Mouse (Mus musculus): ENCODE data around the gene Twnk. TPM values are rescaled to one million over a fixed set of nuclear protein-coding genes. Genes with fewer than 3 reads are reported as not detected.

The Twnk gene
- polyA plus RNA-seq, 1 experiment, result 0.17 TPM

DNA sequence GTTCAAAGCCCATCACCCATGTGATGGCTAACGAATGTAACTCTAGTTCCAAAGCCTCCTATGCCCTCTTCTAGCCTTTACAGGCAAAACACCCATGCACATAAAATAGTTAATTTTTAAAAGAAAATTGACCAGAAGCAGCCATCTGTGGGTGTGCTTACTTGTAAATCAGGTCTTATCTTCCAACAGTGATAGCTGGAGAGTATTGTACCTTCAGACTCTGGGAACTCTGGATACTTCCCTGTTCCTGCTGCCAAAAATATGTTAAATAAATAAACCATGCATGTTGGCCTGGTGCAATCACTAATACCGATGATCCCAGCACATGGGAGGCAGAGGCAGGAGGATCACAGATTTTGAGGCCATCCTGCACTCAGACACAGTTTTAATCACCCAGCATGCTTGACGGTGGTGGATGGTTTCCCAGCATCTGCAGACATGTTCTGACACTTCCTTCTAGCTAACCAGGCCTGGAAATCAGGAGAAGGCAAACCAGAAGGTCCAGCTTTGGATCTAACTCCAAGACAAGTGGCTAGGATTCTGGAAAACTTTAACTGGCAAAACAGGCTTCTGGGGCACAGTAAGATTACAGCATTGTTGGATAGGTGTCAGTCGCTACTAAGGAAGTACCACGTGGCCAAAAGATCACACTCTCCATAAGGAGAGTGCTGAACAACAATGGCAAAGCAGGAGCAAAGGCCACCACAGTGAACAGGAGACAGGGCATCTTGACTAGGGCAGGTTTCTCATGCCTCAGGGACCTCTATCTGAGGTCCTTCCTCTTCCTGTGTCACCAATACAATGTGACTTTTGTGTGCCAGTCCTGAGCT lies 20.1 kb upstream of the Twnk start:
- peaks cover 6% of the 10 kb centered on the region; the same call in 1 of the 2 replicates for H3K4me1 ChIP-seq (ENCODE audit: control insufficient read depth)
- H3K27me3 ChIP-seq (ENCODE audit: control insufficient read depth), result peaks cover 30% of the 10 kb centered on the region
- H3K4me3 ChIP-seq (replicated peaks), result no peak overlapping the region
- H3K9me3 ChIP-seq (ENCODE audit: control insufficient read depth, low read length), result no peaks in the 10 kb centered on the region
- no peak for TF ChIP-seq GATA1 (IDR thresholded peaks at IDR 0.05; ENCODE audit: low read length)
- TF ChIP-seq TAL1 (IDR thresholded peaks at IDR 0.05; ENCODE audit: low read length), result no peak
- peaks cover 25% of the 10 kb centered on the region for H3K36me3 ChIP-seq (ENCODE audit: control insufficient read depth)

DNA sequence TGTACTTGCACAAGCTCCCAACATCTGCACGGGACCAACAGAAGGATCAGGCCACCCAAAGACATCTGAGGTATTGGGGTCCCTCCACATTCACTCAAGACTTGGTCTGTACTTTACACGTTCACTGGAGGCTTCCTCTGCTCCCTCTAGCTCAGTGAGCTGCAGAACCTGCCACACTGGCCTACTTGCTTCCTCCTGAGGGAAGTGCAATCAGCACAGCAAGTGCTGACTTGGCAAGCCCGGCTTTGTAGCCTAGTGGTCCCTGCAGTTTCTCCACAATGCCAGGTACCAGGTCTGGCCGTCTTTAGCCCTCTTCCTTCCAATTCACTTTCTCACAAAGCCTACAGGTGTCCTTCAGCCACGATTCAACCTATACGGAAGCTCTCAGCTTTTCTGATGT lies 18.5 kb upstream of the Twnk start:
- TF ChIP-seq GATA1 (IDR thresholded peaks at IDR 0.05; ENCODE audit: low read length) (no peak), TAL1 (IDR thresholded peaks at IDR 0.05; ENCODE audit: low read length) (no peak)
- peaks cover 38% of the 10 kb centered on the region for H3K27me3 ChIP-seq (ENCODE audit: control insufficient read depth)

DNA sequence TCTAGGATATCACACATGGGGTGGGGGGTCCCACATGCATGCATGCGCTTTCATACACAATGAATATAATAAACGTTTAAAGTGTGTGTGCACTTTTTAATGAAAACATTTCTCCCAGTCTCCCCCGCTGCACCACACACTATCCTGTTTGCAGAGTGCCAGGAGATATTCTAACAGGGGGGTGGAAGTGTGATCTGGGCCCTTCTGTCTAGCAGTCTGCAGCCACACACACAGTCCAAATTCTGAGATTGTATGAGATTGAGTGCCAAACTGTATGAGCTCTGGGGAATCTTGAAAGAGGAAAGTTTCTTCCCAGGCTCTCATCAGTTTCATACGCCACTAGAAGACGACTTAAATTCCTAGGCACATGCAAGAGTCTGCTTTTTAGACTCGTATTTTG lies 17.6 kb upstream of the Twnk start:
- TF ChIP-seq TAL1 (IDR thresholded peaks at IDR 0.05; ENCODE audit: low read length), result no peak
- TF ChIP-seq GATA1 (IDR thresholded peaks at IDR 0.05; ENCODE audit: low read length), result no peak
- H3K9me3 ChIP-seq (ENCODE audit: control insufficient read depth, low read length), result no peaks in the 10 kb centered on the region
- H3K4me1 ChIP-seq (ENCODE audit: control insufficient read depth), result peaks cover 6% of the 10 kb centered on the region; the same call in 1 of the 2 replicates
- peaks cover 41% of the 10 kb centered on the region for H3K27me3 ChIP-seq (ENCODE audit: control insufficient read depth)
- no peak overlapping the region for H3K4me3 ChIP-seq (replicated peaks)
- peaks cover 4% of the 10 kb centered on the region for H3K36me3 ChIP-seq (ENCODE audit: control insufficient read depth)

More for the DNA sequence above, 18.5 kb upstream of the Twnk start:
- Histone ChIP-seq H3K4me1 (ENCODE audit: control insufficient read depth) (peaks cover 6% of the 10 kb centered on the region; the same call in 1 of the 2 replicates), H3K36me3 (ENCODE audit: control insufficient read depth) (peaks cover 10% of the 10 kb centered on the region), H3K9me3 (ENCODE audit: control insufficient read depth, low read length) (no peaks in the 10 kb centered on the region), H3K4me3 (replicated peaks) (no peak overlapping the region)

DNA sequence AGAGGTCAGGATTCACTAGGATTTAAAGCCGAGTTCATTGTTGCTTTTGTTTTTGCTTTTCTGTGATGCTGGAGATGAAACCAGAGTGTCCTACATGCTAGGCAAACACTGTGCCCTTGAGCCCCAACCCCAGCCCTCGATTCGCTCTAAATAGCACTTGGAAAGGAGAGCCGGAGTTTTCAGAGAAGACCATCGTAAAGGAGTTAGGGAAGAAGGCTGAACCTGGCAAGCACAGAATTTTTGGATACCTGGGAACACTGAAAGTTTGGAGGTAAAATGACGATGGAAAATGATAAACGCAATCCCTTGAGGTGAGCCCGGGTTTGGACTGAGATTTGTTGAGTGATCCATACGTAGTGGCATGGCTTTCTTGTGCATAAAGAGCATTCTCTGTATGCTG lies 17.1 kb upstream of the Twnk start:
- H3K4me1 ChIP-seq (ENCODE audit: control insufficient read depth), result peaks cover 6% of the 10 kb centered on the region; the same call in 1 of the 2 replicates
- peaks cover 2% of the 10 kb centered on the region for H3K36me3 ChIP-seq (ENCODE audit: control insufficient read depth)
- H3K9me3 ChIP-seq (ENCODE audit: control insufficient read depth, low read length), result no peaks in the 10 kb centered on the region
- no peak overlapping the region for H3K4me3 ChIP-seq (replicated peaks)
- peaks cover 41% of the 10 kb centered on the region for H3K27me3 ChIP-seq (ENCODE audit: control insufficient read depth)
- TF ChIP-seq TAL1 (IDR thresholded peaks at IDR 0.05; ENCODE audit: low read length) (no peak), GATA1 (IDR thresholded peaks at IDR 0.05; ENCODE audit: low read length) (no peak)

DNA sequence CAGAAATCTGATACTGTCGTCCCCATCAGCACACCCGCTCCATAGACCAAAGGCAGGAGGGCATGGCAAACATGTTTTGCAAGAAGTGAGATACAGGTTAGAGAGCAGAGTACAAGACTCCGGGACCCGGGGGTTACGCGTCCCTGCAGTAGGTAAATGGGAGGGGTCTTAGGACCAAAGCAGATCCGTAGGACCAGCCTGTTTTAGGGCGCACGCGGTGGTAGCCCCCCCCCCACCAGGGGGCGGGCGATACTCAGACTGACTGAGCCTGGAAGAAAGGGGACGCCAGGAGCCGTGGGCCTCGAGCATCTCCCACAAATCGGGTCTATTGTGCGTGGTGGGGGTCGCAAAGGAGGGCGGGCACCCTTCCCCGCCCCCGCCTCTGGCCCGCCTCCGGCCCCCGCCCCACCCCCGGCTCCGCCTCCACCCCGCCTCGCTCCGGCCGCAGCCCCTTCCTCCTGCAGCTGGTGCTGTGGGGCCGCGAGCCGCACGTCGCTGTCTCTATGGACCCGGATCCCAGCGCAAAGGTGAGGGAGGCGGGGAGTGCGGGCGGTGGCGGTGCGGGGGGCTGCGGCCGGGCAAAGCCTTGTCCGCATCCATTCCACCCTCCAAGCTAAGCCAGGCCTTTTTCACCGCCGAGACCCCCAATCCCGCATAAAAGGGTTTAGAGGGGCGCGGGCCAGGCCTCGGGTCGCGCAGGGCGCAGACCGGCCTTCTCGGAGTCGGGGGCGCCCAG lies 16.5 kb upstream of the Twnk start, which contains the start of gene Sema4g:
Gene Sema4g, plus strand, starts transcription at position 271 of the 736 bp plus-strand sequence.
- peaks cover 41% of the 10 kb centered on the region for H3K27me3 ChIP-seq (ENCODE audit: control insufficient read depth)

DNA sequence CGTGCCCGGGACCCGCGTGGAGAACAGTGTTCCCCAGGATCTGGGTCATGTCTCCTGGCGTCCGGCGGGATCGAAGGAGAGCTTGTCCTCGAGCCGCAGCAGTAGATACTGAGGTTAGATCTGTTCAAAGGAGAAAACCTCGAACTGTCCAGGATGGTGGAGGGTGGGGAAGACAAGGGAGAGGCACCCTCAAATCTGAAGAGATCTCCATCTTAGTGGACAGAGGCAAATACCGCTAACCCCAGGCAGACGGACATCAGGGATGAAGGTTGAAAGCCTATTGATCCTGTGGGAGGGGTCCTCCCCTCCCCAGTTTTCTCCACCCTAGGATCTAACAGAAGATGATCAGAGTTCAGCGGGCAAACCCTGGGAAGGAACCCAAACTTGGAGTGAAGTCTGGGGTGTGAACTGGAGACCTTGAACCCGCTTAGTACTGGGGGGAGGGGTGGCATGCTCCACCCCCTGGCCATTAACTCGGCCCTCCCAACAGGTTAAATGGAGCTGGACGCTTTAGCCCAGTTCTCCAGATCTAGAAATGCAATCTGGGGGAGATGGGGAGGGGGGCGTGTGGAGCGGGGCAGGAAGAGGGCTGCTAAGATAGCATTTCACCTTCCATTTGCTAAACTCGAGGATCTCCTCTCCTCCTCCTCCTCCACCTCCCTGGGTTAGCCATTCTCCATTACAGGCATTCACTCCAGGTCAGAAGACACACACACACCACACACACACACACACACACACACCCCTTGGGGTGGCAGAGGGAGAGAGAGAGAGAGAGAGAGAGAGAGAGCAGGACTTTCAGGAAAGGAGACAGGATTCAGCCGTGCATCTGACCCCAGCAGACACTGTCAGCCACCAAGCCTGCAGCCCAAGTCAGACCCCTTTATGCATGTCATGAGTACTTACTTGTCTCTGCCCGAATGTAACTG lies 15.6 kb upstream of the Twnk start:
- Histone ChIP-seq H3K36me3 (ENCODE audit: control insufficient read depth) (no peaks in the 10 kb centered on the region; the same call in 1 of the 2 replicates), H3K4me3 (replicated peaks) (peak overlapping the region; percentile 54), H3K27me3 (ENCODE audit: control insufficient read depth) (peaks cover 41% of the 10 kb centered on the region), H3K4me1 (ENCODE audit: control insufficient read depth) (peaks cover 6% of the 10 kb centered on the region; the same call in 1 of the 2 replicates), H3K9me3 (ENCODE audit: control insufficient read depth, low read length) (no peaks in the 10 kb centered on the region)
- TF ChIP-seq GATA1 (IDR thresholded peaks at IDR 0.05; ENCODE audit: low read length) (no peak), TAL1 (IDR thresholded peaks at IDR 0.05; ENCODE audit: low read length) (no peak)

More for the DNA sequence above, 16.5 kb upstream of the Twnk start, which contains the start of gene Sema4g:
- Histone ChIP-seq H3K36me3 (ENCODE audit: control insufficient read depth) (no peaks in the 10 kb centered on the region; the same call in 1 of the 2 replicates), H3K9me3 (ENCODE audit: control insufficient read depth, low read length) (no peaks in the 10 kb centered on the region), H3K4me3 (replicated peaks) (peak within 1 kb of the TSS; percentile 54), H3K4me1 (ENCODE audit: control insufficient read depth) (peaks cover 6% of the 10 kb centered on the region; the same call in 1 of the 2 replicates)
- no peak for TF ChIP-seq TAL1 (IDR thresholded peaks at IDR 0.05; ENCODE audit: low read length)
- TF ChIP-seq GATA1 (IDR thresholded peaks at IDR 0.05; ENCODE audit: low read length), result no peak

DNA sequence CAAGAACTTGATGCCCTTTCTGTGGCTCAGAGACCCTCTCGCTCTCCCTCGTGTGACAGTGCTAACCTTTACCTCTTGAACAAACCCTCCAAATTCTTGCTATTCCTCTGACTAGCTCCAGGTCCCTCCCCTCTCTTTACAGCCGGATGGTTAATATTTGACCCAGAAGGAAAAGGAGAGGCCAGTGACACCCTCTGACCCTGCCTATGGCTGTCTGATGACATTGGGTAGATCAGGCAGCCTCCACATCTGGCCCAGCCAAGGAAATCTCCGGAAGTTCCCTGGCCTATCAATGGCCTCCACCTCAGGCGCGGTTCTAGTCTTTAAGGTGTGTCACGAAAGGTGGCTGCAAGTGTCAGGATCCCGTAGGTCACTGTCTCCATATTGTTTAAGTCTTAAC lies 14.4 kb upstream of the Twnk start:
- Histone ChIP-seq H3K4me3 (replicated peaks) (no peak overlapping the region), H3K36me3 (ENCODE audit: control insufficient read depth) (no peaks in the 10 kb centered on the region; the same call in 1 of the 2 replicates), H3K9me3 (ENCODE audit: control insufficient read depth, low read length) (no peaks in the 10 kb centered on the region), H3K27me3 (ENCODE audit: control insufficient read depth) (peaks cover 41% of the 10 kb centered on the region), H3K4me1 (ENCODE audit: control insufficient read depth) (peaks cover 6% of the 10 kb centered on the region; the same call in 1 of the 2 replicates)
- no peak for TF ChIP-seq GATA1 (IDR thresholded peaks at IDR 0.05; ENCODE audit: low read length)
- TF ChIP-seq TAL1 (IDR thresholded peaks at IDR 0.05; ENCODE audit: low read length), result no peak

DNA sequence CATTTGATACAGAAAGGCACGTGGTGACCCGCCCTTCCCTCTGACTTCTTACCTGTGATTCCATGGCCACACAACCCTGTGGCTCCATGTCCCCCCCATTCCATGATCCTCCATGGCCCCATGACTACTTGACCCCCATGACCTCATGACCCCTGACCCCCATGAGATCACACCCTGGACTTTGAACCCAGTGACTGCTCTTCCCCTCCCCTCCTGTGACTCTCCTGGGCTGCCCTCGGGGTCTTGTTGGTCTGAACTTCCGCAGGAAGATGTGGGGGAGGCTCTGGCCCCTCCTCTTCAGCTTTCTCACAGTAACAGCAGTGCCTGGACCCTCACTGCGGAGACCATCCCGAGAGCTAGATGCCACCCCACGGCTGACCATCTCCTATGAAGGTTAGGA lies 13.2 kb upstream of the Twnk start:
- Histone ChIP-seq H3K4me3 (replicated peaks) (no peak overlapping the region), H3K4me1 (ENCODE audit: control insufficient read depth) (peaks cover 17% of the 10 kb centered on the region), H3K36me3 (ENCODE audit: control insufficient read depth) (peaks cover 4% of the 10 kb centered on the region; the same call in 1 of the 2 replicates), H3K9me3 (ENCODE audit: control insufficient read depth, low read length) (no peaks in the 10 kb centered on the region), H3K27me3 (ENCODE audit: control insufficient read depth) (peaks cover 41% of the 10 kb centered on the region)
- TF ChIP-seq GATA1 (IDR thresholded peaks at IDR 0.05; ENCODE audit: low read length), result no peak
- no peak for TF ChIP-seq TAL1 (IDR thresholded peaks at IDR 0.05; ENCODE audit: low read length)

Data from erythroblast, embryonic 14.5 days (primary cell).